Mouse (Mus musculus) bone marrow macrophage, adult 2 months (primary cell): Measurements from ENCODE around the gene Mtor. TPM values are rescaled to one million over a fixed set of nuclear protein-coding genes. Genes with fewer than 3 reads are reported as not detected.

Source experiments
- H3K27ac ChIP-seq: 2 replicates; pipeline ENCODE4 v1.5.1; 2012; ENCODE audit warnings: low read depth, low read length; ENCODE audit not compliant: insufficient read depth
- H3K4me1 ChIP-seq: 2 replicates; pipeline ENCODE4 v1.6.1; 2012; ENCODE audit warnings: low read length; ENCODE audit not compliant: control insufficient read depth, insufficient read depth
- H3K4me3 ChIP-seq: 2 replicates; pipeline ENCODE4 v1.5.1; 2012; ENCODE audit warnings: mild to moderate bottlenecking, low read length, moderate library complexity; ENCODE audit not compliant: insufficient read depth
- CTCF ChIP-seq: IDR thresholded peaks from 2 replicates; pipeline ENCODE4 v1.5.1; 2012; ENCODE audit warnings: low read depth, mild to moderate bottlenecking, low read length, moderate library complexity
- POLR2A ChIP-seq: IDR thresholded peaks from 2 replicates; pipeline ENCODE4 v1.6.1; 2012; ENCODE audit warnings: mild to moderate bottlenecking, low read depth, low read length, borderline replicate concordance
- polyA plus RNA-seq: library from polyadenylated mRNA; stranded (reverse); fragments of >200 nt; gene quantifications from 2 replicates; pipeline ENCODE4 v1.2.4, GENCODE M21; 2012; ENCODE audit not compliant: missing spikeins, insufficient read depth, insufficient read length

Mtor gene
- polyA plus RNA-seq, 1 experiment = 14.1 TPM

- H3K4me3 ChIP-seq = no peak overlapping the region
- no peak overlapping the region for H3K27ac ChIP-seq
- H3K4me1 ChIP-seq = peaks cover 24% of the 10 kb centered on the region
- TF ChIP-seq POLR2A (no peak), CTCF (no peak)
These were observed 153.5 kb downstream of the Mtor start for GRCm38 (mm10) chr4:148601871-148602270.

GRCm38 (mm10) chr4:148602357-148603120, 154.1 kb downstream of the Mtor start, which contains the start of gene Masp2:
Masp2 (plus strand) TSS chr4:148602554.
- Histone ChIP-seq H3K4me3 (no peak within 1 kb of the TSS), H3K4me1 (peaks cover 24% of the 10 kb centered on the region), H3K27ac (no peak within 1 kb of the TSS)
- TF ChIP-seq POLR2A (no peak), CTCF (no peak)

GRCm38 (mm10) chr4:148603376-148604139, 155.1 kb downstream of the Mtor start:
- H3K4me3 ChIP-seq = no peak overlapping the region
- TF ChIP-seq CTCF = no peak
- TF ChIP-seq POLR2A = no peak
- peaks cover 18% of the 10 kb centered on the region for H3K4me1 ChIP-seq
- H3K27ac ChIP-seq = no peak overlapping the region

GRCm38 (mm10) chr4:148604141-148604540, 155.7 kb downstream of the Mtor start:
- Histone ChIP-seq H3K4me3 (no peak overlapping the region), H3K27ac (no peak overlapping the region), H3K4me1 (peaks cover 18% of the 10 kb centered on the region)
- TF ChIP-seq POLR2A (no peak), CTCF (no peak)

- Histone ChIP-seq H3K4me1 (peaks cover 18% of the 10 kb centered on the region), H3K27ac (no peak overlapping the region), H3K4me3 (no peak overlapping the region)
- TF ChIP-seq POLR2A = no peak
- TF ChIP-seq CTCF = peak; percentile 30; the same call in 1 of the 2 replicates
These were observed 156.2 kb downstream of the Mtor start for GRCm38 (mm10) chr4:148604541-148605165.

Other genes with a start within 250 kb of the Mtor start
- not detected in 2 replicates for gene Disp3, start 160.6 kb upstream of the Mtor start, polyA plus RNA-seq
- gene Ubiad1, start 3.8 kb upstream of the Mtor start, polyA plus RNA-seq = 5.1 and 6.9 TPM in 2 replicates
- gene Angptl7, start 51.8 kb downstream of the Mtor start, polyA plus RNA-seq = 0.68 TPM in 1 of 2 replicates, not detected in the other
- gene Exosc10, start 109.8 kb downstream of the Mtor start, polyA plus RNA-seq = 35.1 and 36.9 TPM in 2 replicates
- gene Srm, start 142.9 kb downstream of the Mtor start, polyA plus RNA-seq = 7.3 and 9.3 TPM in 2 replicates
- not detected in 2 replicates for gene Masp2, start 153.9 kb downstream of the Mtor start, polyA plus RNA-seq
- 180 and 197 TPM in 2 replicates for gene Tardbp, start 178.4 kb downstream of the Mtor start, polyA plus RNA-seq
- not detected in 2 replicates for gene Gm572, start 194.7 kb downstream of the Mtor start, polyA plus RNA-seq